ENCODE assay signal across 8 mouse cellular contexts in genomic region chr16:37011922-37012289, GRCm38 (mm10). TPM values are rescaled to one million over a fixed set of nuclear protein-coding genes. Genes with fewer than 3 reads are reported as not detected.
DNase-seq lines count a peak whose midpoint lies in the region; ATAC-seq and TF ChIP-seq lines count a peak whose summit lies in the region.

No protein-coding gene starts in this region.

- peak overlapping the region; percentile 71 for H3K4me2 ChIP-seq in liver, embryonic 13.5 days

- peak overlapping the region; percentile 87 for H3K4me3 ChIP-seq in cerebellum, adult 2 months (replicated peaks; ENCODE audit: insufficient read depth, low read depth, low read length)
- peak overlapping the region; percentile 84 for H3K4me3 ChIP-seq in thymus, adult 2 months (ENCODE audit: control insufficient read depth, insufficient read depth, low read length)
- H3K4me3 ChIP-seq in liver, embryonic 13.5 days (replicated peaks) = peak overlapping the region; percentile 95

- no peaks in the 10 kb centered on the region; the same call in 1 of the 2 replicates for H3K36me3 ChIP-seq in thymus, adult 2 months (ENCODE audit: control insufficient read depth, insufficient read depth, low read length)
- H3K36me3 ChIP-seq in liver, embryonic 13.5 days = peaks cover 23% of the 10 kb centered on the region

- H3K27me3 ChIP-seq in cerebellum, adult 2 months (ENCODE audit: control insufficient read depth, insufficient read depth, low read length) = no peaks in the 10 kb centered on the region
- H3K27me3 ChIP-seq in thymus, adult 2 months (ENCODE audit: control insufficient read depth, insufficient read depth, low read length) = no peaks in the 10 kb centered on the region
- H3K27me3 ChIP-seq in liver, embryonic 13.5 days = no peaks in the 10 kb centered on the region

- peak overlapping the region; percentile 92 for H3K9ac ChIP-seq in liver, embryonic 13.5 days

- peak; percentile 74 for ATAC-seq in liver, embryonic 13.5 days (ENCODE audit: low read depth)

- no peaks in the 10 kb centered on the region for H3K9me3 ChIP-seq in liver, embryonic 13.5 days (replicated peaks)

- WGBS in cerebellum, adult 2 months = under 1% methylated on average over 26 of the region's 26 CpGs
- under 1% methylated on average over 26 of the region's 26 CpGs for WGBS in thymus, adult 2 months
- WGBS in liver, embryonic 13.5 days (ENCODE audit: insufficient replicate concordance) = under 1% methylated on average over 26 of the region's 26 CpGs

- no peak for TF ChIP-seq CTCF in cerebellum, adult 2 months (IDR thresholded peaks at IDR 0.05; ENCODE audit: borderline replicate concordance, insufficient read depth, low read depth, low read length)
- no peak for TF ChIP-seq CTCF in thymus, adult 2 months (IDR thresholded peaks at IDR 0.05; ENCODE audit: borderline replicate concordance, control insufficient read depth, extremely low read depth, insufficient read depth, low read length, poor library complexity)

- no peak for TF ChIP-seq POLR2A in cerebellum, adult 2 months (IDR thresholded peaks at IDR 0.05; ENCODE audit: borderline replicate concordance, insufficient read depth, low read length)
- TF ChIP-seq POLR2A in thymus, adult 2 months (IDR thresholded peaks at IDR 0.05; ENCODE audit: control insufficient read depth, extremely low read depth, insufficient read depth, low read length, poor library complexity) = no peak

- DNase-seq in cerebellum, adult 2 months = no peak
- no peak for DNase-seq in cerebellum, adult 18-20 months
- no peak for DNase-seq in thymus, adult 2 months
- no peak for DNase-seq in thymus, postnatal 4 days
- DNase-seq in liver, embryonic 13.5 days = no peak
- no peak for DNase-seq in layer of hippocampus, postnatal 14 days (ENCODE audit: low spot score in 2 of 2)
- DNase-seq in right cerebral cortex, postnatal 25 days = no peak
- no peak for DNase-seq in kidney, postnatal 4 days

- peaks cover 3% of the 10 kb centered on the region; the same call in 1 of the 2 replicates for H3K4me1 ChIP-seq in cerebellum, adult 2 months (ENCODE audit: control insufficient read depth, insufficient read depth, low read length)
- peaks cover 7% of the 10 kb centered on the region for H3K4me1 ChIP-seq in thymus, adult 2 months (replicated peaks; ENCODE audit: control insufficient read depth, insufficient read depth, low read length)
- H3K4me1 ChIP-seq in liver, embryonic 13.5 days (replicated peaks) = peaks cover 30% of the 10 kb centered on the region

- H3K27ac ChIP-seq in cerebellum, adult 2 months (ENCODE audit: insufficient read depth, low read length) = no peak overlapping the region
- H3K27ac ChIP-seq in thymus, adult 2 months (ENCODE audit: control insufficient read depth, insufficient read depth, low read length) = no peak overlapping the region
- H3K27ac ChIP-seq in liver, embryonic 13.5 days = peak overlapping the region; percentile 60

RNA-seq across cellular contexts. Expression of gene Polq, which starts 0.3 kb away (rescaled TPM):
- polyA plus RNA-seq in cerebellum, adult 2 months (2012; rRNA removed) = 0.81 and 0.90 TPM in 2 replicates
- 2.3 and 2.5 TPM in 2 replicates for polyA plus RNA-seq in thymus, adult 2 months (2012; rRNA removed)
- 9.4 and 12.2 TPM in 2 replicates for polyA plus RNA-seq in liver, embryonic 13.5 days (2015; fragmentation: Nextera tagmentation; extraction: Ambion mirVana)
- 1 to 10 TPM; 1.6 to 2.1 TPM for total RNA-seq in layer of hippocampus, postnatal 14 days (2021)

RNA-seq across cellular contexts. Expression of gene Fbxo40, which starts 21.6 kb away (rescaled TPM):
- polyA plus RNA-seq in cerebellum, adult 2 months (2012; rRNA removed) = 1.1 and 1.9 TPM in 2 replicates
- 0.96 and 2.3 TPM in 2 replicates for polyA plus RNA-seq in thymus, adult 2 months (2012; rRNA removed)
- not detected in 2 replicates for polyA plus RNA-seq in liver, embryonic 13.5 days (2015; fragmentation: Nextera tagmentation; extraction: Ambion mirVana)
- under 1 TPM in 1 of 2 experiments, not detected in 1; 0.33 TPM for total RNA-seq in layer of hippocampus, postnatal 14 days (2021)
